Mouse (Mus musculus): Measurements from ENCODE around the gene Mybbp1a. TPM values are rescaled to one million over a fixed set of nuclear protein-coding genes. Genes with fewer than 3 reads are reported as not detected.

Mybbp1a gene
- polyA plus RNA-seq, 1 experiment from 2014 or later: 148 TPM

DNA sequence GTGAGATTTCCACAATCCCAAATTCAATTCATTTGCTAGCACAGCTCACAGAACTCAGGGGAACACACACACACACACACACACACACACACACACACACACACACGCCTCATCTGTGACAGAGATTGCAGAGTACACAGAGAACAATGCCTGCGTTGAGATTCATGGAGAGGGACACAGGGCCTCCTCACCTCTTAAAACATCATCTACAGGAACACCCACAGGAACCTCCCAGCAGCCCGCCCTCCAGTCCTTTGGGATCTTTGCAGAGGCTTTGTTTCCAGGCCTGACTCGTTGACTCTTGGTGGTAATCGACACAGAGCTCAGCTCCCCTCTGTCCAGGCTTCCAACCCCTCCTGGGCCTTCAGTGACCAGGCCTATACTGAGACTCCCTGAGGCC is 36.0 kb downstream of the Mybbp1a start:
- Histone ChIP-seq H3K9me3 (no peaks in the 10 kb centered on the region), H3K4me3 (no peak overlapping the region), H3K27ac (peak overlapping the region; percentile 69), H3K36me3 (0 out of 2 replicates have a peak, but pooled peaks cover 3% of the 10 kb centered on the region), H3K27me3 (ENCODE audit: insufficient read depth, poor library complexity, severe bottlenecking) (no peaks in the 10 kb centered on the region), H3K4me1 (replicated peaks) (peaks cover 64% of the 10 kb centered on the region)
- 43% methylated on average over 5 of the region's 5 CpGs for WGBS
- DNase-seq (ENCODE audit: low spot score): no peak

DNA sequence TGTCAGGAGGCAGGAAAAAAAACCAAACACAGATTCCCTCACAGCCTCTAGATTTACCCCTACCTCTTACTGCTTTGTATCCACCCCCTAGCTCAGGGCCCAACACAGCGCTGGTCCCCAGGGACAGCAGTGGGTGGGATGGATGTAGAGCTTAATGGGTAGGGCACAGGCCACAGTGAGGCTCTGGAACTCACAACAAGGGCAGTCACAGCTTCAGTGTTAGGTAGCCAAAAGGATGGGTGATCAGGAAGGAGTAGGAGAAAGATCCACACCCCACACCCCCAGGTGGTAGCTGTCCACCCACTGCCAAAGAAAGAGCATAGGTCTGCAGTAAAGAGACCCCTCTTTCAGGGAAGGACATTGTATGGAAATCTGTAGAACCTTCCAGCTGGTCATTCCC is 36.5 kb downstream of the Mybbp1a start:
- 0 out of 2 replicates have a peak, but pooled peaks cover 3% of the 10 kb centered on the region for H3K36me3 ChIP-seq
- 86% methylated on average over 1 of the region's 1 CpGs for WGBS
- no peaks in the 10 kb centered on the region for H3K9me3 ChIP-seq
- no peak for DNase-seq (ENCODE audit: low spot score)
- peaks cover 63% of the 10 kb centered on the region for H3K4me1 ChIP-seq (replicated peaks)
- H3K27me3 ChIP-seq (ENCODE audit: insufficient read depth, poor library complexity, severe bottlenecking): no peaks in the 10 kb centered on the region
- H3K27ac ChIP-seq: peak overlapping the region; percentile 69
- H3K4me3 ChIP-seq: no peak overlapping the region

GRCm38 (mm10) chr11:72478228-72478627 is 37.1 kb downstream of the Mybbp1a start:
- Histone ChIP-seq H3K27ac (peak overlapping the region; percentile 69), H3K36me3 (no peaks in the 10 kb centered on the region), H3K4me3 (no peak overlapping the region), H3K4me1 (replicated peaks) (peaks cover 60% of the 10 kb centered on the region), H3K9me3 (no peaks in the 10 kb centered on the region), H3K27me3 (ENCODE audit: insufficient read depth, poor library complexity, severe bottlenecking) (no peaks in the 10 kb centered on the region)
- 71% methylated on average over 6 of the region's 6 CpGs for WGBS
- DNase-seq (ENCODE audit: low spot score): no peak

- H3K9me3 ChIP-seq: no peaks in the 10 kb centered on the region
- DNase-seq (ENCODE audit: low spot score): no peak
- H3K36me3 ChIP-seq: no peaks in the 10 kb centered on the region
- no peaks in the 10 kb centered on the region for H3K27me3 ChIP-seq (ENCODE audit: insufficient read depth, poor library complexity, severe bottlenecking)
- no peak overlapping the region; the same call in 1 of the 2 replicates for H3K27ac ChIP-seq
- 84% methylated on average over 2 of the region's 2 CpGs for WGBS
- H3K4me1 ChIP-seq (replicated peaks): peaks cover 53% of the 10 kb centered on the region
- no peak overlapping the region for H3K4me3 ChIP-seq
Measured at GRCm38 (mm10) chr11:72479499-72479898, 38.3 kb downstream of the Mybbp1a start.

GRCm38 (mm10) chr11:72481313-72481712 is 40.2 kb downstream of the Mybbp1a start:
- no peak overlapping the region for H3K4me3 ChIP-seq
- DNase-seq (ENCODE audit: low spot score): no peak
- 86% methylated on average over 5 of the region's 5 CpGs for WGBS
- no peaks in the 10 kb centered on the region for H3K36me3 ChIP-seq
- peak overlapping the region; percentile 30 for H3K27ac ChIP-seq
- peaks cover 52% of the 10 kb centered on the region for H3K4me1 ChIP-seq (replicated peaks)
- H3K9me3 ChIP-seq: no peaks in the 10 kb centered on the region
- H3K27me3 ChIP-seq (ENCODE audit: insufficient read depth, poor library complexity, severe bottlenecking): no peaks in the 10 kb centered on the region; the same call in 1 of the 2 replicates

- DNase-seq (ENCODE audit: low spot score): no peak
- H3K4me1 ChIP-seq (replicated peaks): peaks cover 51% of the 10 kb centered on the region
- no peaks in the 10 kb centered on the region for H3K36me3 ChIP-seq
- H3K9me3 ChIP-seq: no peaks in the 10 kb centered on the region
- peaks cover 6% of the 10 kb centered on the region for H3K27me3 ChIP-seq (ENCODE audit: insufficient read depth, poor library complexity, severe bottlenecking)
- WGBS: 86% methylated on average over 4 of the region's 4 CpGs
- H3K4me3 ChIP-seq: no peak overlapping the region
- H3K27ac ChIP-seq: no peak overlapping the region; the same call in 1 of the 2 replicates
Measured at GRCm38 (mm10) chr11:72481952-72482351, 40.8 kb downstream of the Mybbp1a start.

- H3K36me3 ChIP-seq: no peaks in the 10 kb centered on the region
- no peak overlapping the region for H3K4me3 ChIP-seq
- 0 out of 2 replicates have a peak overlapping the region, but pooled peaks have one; percentile 13 for H3K27ac ChIP-seq
- H3K27me3 ChIP-seq (ENCODE audit: insufficient read depth, poor library complexity, severe bottlenecking): peaks cover 32% of the 10 kb centered on the region
- no peak for DNase-seq (ENCODE audit: low spot score)
- no peaks in the 10 kb centered on the region for H3K9me3 ChIP-seq
- 66% methylated on average over 6 of the region's 6 CpGs for WGBS
- peaks cover 58% of the 10 kb centered on the region for H3K4me1 ChIP-seq (replicated peaks)
Measured at GRCm38 (mm10) chr11:72484549-72484948, 43.4 kb downstream of the Mybbp1a start.

DNA sequence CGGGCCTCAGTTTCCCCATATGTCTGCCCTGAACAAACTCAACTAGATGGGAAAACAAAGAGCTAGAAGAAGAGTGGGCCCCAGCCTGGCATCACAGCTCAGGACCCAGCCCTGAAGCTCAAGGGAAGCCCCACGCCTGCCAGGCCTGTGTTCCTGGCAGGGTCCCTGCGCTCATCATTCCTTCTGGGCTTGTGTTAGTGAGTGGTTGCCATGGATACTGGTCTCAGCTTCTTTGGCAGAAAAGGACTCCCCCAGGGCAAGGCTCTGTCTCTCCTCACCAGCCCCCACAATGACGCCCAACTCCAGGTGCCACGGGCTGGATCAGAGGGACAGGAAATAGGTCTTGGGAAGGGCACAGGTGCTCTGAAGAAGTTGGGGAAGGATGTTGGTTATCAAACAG is 44.0 kb downstream of the Mybbp1a start:
- no peak overlapping the region for H3K4me3 ChIP-seq
- 62% methylated on average over 5 of the region's 5 CpGs for WGBS
- H3K9me3 ChIP-seq: no peaks in the 10 kb centered on the region
- peaks cover 35% of the 10 kb centered on the region for H3K27me3 ChIP-seq (ENCODE audit: insufficient read depth, poor library complexity, severe bottlenecking)
- peak overlapping the region; percentile 13; the same call in 1 of the 2 replicates for H3K27ac ChIP-seq
- no peaks in the 10 kb centered on the region for H3K36me3 ChIP-seq
- DNase-seq (ENCODE audit: low spot score): no peak
- H3K4me1 ChIP-seq (replicated peaks): peaks cover 64% of the 10 kb centered on the region

DNA sequence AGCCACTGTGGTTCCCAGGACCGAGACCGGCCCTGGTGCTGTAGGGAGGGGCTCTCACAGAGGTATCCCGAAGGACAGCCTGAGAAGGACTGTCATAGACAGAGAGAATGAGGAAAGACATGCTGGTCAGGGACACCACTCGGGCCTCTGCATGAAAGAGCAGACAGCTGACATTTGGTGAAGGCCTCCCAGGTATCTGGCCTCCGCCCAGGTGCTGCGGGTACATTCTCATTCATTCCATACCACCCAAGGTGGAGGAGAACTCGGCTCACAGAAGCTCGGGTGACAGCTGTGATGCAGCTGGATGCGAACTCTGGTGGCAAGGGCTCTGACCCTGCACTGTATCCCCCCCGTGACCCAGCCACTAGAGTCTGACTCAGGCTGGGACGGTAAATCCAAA is 44.8 kb downstream of the Mybbp1a start:
- H3K27ac ChIP-seq: 0 out of 2 replicates have a peak overlapping the region, but pooled peaks have one; percentile 13
- no peak for DNase-seq (ENCODE audit: low spot score)
- H3K4me3 ChIP-seq: no peak overlapping the region
- WGBS: 74% methylated on average over 11 of the region's 11 CpGs
- no peaks in the 10 kb centered on the region for H3K9me3 ChIP-seq
- peaks cover 62% of the 10 kb centered on the region for H3K4me1 ChIP-seq (replicated peaks)
- H3K36me3 ChIP-seq: no peaks in the 10 kb centered on the region
- H3K27me3 ChIP-seq (ENCODE audit: insufficient read depth, poor library complexity, severe bottlenecking): peaks cover 43% of the 10 kb centered on the region

GRCm38 (mm10) chr11:72487171-72487570 is 46.0 kb downstream of the Mybbp1a start:
- WGBS: 74% methylated on average over 5 of the region's 5 CpGs
- Histone ChIP-seq H3K36me3 (no peaks in the 10 kb centered on the region), H3K4me1 (replicated peaks) (peaks cover 70% of the 10 kb centered on the region), H3K27ac (peak overlapping the region; percentile 87; the same call in 1 of the 2 replicates), H3K4me3 (peak overlapping the region; percentile 74; the same call in 1 of the 2 replicates), H3K27me3 (ENCODE audit: insufficient read depth, poor library complexity, severe bottlenecking) (peaks cover 51% of the 10 kb centered on the region), H3K9me3 (no peaks in the 10 kb centered on the region)
- no peak for DNase-seq (ENCODE audit: low spot score)

DNA sequence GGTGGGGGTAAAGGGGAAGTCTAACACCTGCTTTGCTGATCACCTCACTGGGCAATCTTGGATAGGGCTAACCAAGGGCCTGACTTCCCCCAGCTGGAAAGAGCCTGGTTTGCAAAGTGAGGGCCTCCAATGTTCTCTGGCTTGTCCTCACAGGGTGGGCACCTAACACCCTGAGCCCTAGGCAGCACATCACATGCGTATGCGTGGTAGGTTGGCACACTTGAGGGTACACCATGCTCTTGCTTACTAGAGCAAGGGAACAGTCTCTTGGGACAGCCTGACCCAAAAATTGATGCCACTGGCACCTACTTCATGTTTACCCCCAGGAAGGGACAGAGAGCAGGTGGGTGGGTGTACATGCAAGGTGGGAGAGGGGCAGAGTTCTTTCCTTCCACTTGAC is 46.6 kb downstream of the Mybbp1a start:
- Histone ChIP-seq H3K4me1 (replicated peaks) (peaks cover 67% of the 10 kb centered on the region), H3K4me3 (peak overlapping the region; percentile 74), H3K9me3 (no peaks in the 10 kb centered on the region), H3K27ac (peak overlapping the region; percentile 87), H3K36me3 (no peaks in the 10 kb centered on the region), H3K27me3 (ENCODE audit: insufficient read depth, poor library complexity, severe bottlenecking) (peaks cover 51% of the 10 kb centered on the region)
- WGBS: 93% methylated on average over 2 of the region's 2 CpGs
- DNase-seq (ENCODE audit: low spot score): no peak

- Histone ChIP-seq H3K27me3 (ENCODE audit: insufficient read depth, poor library complexity, severe bottlenecking) (peaks cover 51% of the 10 kb centered on the region), H3K4me3 (peak overlapping the region; percentile 74), H3K9me3 (no peaks in the 10 kb centered on the region), H3K36me3 (no peaks in the 10 kb centered on the region), H3K4me1 (replicated peaks) (peaks cover 65% of the 10 kb centered on the region), H3K27ac (peak overlapping the region; percentile 87)
- peak; percentile 61 for DNase-seq (ENCODE audit: low spot score)
- WGBS: 1% methylated on average over 38 of the region's 38 CpGs
Measured at GRCm38 (mm10) chr11:72488753-72489271, 47.7 kb downstream of the Mybbp1a start.

GRCm38 (mm10) chr11:72489397-72489796 is 48.2 kb downstream of the Mybbp1a start:
- under 1% methylated on average over 41 of the region's 42 CpGs for WGBS
- H3K4me3 ChIP-seq: peak overlapping the region; percentile 74

More at GRCm38 (mm10) chr11:72489397-72489796, 48.2 kb downstream of the Mybbp1a start:
- Histone ChIP-seq H3K36me3 (no peaks in the 10 kb centered on the region), H3K4me1 (replicated peaks) (peaks cover 65% of the 10 kb centered on the region), H3K27ac (peak overlapping the region; percentile 87), H3K27me3 (ENCODE audit: insufficient read depth, poor library complexity, severe bottlenecking) (peaks cover 51% of the 10 kb centered on the region), H3K9me3 (no peaks in the 10 kb centered on the region)
- no peak for DNase-seq (ENCODE audit: low spot score)

Data from hindbrain, embryonic 10.5 days (tissue).